Mouse (Mus musculus): Measurements from ENCODE around the gene Ccdc148. TPM values are rescaled to one million over a fixed set of nuclear protein-coding genes. Genes with fewer than 3 reads are reported as not detected.

Ccdc148 gene
- total RNA-seq, 2 experiments from 2014 or later, result 0.15 TPM; not detected in 1

DNA sequence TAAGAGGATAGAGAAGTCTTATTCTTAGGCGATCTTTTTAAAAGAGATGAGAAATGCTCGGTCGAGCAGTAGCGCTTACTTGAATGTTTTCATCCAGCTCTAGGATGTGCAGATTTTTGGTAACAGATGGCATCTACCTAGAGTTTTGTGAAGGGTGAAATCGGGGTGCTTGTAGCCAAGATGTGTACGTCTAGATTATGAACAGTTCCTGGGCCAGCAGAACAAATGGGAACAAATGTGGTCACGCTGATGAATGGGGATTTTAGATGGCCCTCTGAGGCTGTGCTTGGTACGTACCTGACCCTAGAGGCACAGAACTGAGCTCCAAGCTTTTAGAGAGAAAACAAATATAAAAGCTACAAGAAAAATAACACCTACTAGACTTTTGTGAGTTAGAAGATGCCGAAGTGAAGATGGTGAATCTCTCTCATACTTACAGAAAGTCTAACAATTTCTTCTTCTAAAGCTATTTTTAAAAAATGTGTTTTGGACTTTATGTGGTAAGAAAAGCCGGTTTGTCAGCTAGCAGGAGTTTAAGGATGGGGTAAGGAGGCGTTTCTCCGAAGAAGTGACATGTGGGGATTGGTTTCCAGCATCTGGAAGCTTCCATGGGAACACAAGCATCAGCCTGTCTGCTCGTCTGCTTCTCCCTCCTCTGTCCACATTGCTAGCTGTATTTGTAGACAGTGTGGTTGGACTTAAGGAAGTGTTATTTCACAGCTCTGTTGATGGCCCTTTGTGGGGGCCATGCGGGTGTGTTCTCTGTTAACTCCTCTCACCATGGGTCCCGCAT lies 21.0 kb upstream of the Ccdc148 start:
- ATAC-seq (replicated peaks; ENCODE audit: low FRiP score, poor library complexity, severe bottlenecking), result no peak

DNA sequence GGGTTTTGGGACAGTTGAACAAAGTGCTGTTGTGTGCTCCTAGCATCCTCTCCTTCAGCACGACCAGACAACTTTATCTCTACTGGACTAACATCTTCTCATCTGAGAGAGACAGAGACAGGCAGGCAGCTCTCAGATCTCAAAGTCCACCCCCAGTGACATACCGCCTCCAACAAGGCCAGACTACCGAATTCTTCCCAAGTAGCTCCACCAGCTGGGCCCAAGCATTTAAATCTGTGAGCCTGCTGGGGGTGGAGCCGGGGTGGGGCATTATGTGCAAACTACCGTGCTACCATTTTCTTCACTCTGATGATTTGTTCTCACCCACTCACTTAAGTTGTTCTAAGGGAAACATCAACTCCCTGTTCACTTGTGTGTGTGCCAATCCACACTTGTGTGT lies 19.0 kb upstream of the Ccdc148 start:
- no peak for ATAC-seq (replicated peaks; ENCODE audit: low FRiP score, poor library complexity, severe bottlenecking)

DNA sequence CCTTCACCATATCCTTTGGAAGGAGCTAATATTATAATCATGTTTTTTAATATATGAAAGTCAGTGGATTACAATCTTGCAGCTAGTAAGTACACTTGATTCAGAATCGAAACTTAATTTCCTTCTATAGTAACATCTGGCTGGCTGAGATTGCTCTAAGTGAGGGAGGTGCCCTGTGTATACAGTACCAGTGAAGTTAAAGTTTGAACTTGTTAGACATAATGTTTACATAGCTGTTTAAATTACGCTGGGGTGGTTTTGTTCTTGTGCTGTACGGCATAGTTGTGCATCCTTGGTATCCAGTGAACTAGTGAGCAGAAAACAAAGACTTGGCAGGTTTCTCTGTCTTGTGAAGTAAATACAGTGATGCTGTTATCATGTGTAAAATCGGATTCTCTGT lies 18.5 kb upstream of the Ccdc148 start:
- no peak for ATAC-seq (replicated peaks; ENCODE audit: low FRiP score, poor library complexity, severe bottlenecking)

DNA sequence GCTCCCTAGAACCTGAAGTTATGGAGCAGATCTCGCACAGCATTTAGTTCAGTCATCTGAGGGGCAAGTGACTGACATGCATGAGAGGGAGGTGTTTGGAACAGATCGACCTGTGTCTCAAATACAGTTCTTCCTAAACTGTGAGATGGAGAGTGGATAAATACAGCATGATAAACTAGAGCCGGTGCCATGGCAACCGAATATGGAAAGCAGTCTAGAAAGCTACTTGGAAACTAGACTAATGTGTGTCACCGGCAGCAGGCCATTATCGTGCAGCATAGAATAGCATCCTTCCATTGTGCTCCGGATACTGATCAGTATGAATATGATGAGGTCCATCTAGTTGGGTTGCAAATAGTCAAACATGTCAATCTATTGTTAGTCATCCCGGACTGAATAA lies 17.7 kb upstream of the Ccdc148 start:
- no peak for ATAC-seq (replicated peaks; ENCODE audit: low FRiP score, poor library complexity, severe bottlenecking)

DNA sequence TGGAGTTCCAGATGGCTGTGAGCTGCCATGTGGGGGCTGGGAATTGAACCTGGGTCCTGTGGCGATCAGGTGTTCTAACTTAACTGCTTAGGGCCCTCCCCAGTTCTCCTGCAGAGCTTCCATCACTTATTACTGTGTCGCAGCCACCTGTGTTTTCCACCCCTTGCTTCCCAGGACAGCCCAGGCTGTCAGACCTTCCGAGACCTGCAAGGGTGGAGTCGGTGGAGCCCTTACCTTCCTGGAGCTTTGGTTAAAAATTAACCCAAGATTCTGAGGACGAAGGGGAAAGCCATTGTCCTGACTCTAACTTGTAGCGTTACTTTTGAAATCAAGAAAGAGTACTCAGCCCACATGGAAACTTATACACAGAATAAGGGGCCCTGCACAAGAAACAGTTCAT lies 15.4 kb upstream of the Ccdc148 start:
- no peak for ATAC-seq (replicated peaks; ENCODE audit: low FRiP score, poor library complexity, severe bottlenecking)

DNA sequence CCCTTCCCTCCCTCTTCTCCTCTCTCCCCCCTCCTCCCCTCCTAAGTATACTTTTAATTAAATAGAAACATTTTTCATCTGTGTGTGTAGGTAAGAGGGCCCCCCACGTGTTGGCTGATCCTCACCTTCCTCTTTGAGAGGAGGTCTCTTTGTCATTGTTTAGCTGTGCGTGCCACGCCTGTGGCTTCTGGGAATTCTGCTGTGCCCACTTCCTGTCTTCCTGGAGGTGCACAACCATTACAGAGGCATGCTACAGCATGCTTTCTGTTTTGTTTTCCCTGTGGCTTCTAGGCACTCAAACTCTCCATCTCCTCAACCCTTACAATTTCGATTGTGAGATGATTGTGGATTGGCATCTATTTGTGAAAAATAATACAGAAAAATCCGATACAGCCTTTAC lies 11.1 kb upstream of the Ccdc148 start:
- no peak for ATAC-seq (replicated peaks; ENCODE audit: low FRiP score, poor library complexity, severe bottlenecking)

DNA sequence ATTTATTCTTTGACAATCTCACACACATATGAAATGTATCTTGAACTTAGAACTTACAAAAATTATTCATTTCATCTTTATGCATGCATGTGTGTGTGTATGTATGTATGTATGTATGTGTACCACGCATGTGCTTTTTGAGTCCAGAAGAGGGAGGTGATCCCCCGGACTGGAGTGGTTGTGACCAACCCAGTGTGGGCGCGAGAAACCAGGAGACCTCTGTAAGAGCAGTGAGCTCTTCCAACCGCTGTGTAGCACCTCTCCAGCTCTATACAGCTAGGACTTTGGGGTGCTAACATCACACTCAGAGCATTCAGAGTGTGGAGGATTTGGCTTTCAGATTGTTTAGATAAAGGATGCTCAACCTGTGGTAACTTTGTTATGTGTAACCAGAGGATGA lies 10.1 kb upstream of the Ccdc148 start:
- ATAC-seq (replicated peaks; ENCODE audit: low FRiP score, poor library complexity, severe bottlenecking), result no peak

DNA sequence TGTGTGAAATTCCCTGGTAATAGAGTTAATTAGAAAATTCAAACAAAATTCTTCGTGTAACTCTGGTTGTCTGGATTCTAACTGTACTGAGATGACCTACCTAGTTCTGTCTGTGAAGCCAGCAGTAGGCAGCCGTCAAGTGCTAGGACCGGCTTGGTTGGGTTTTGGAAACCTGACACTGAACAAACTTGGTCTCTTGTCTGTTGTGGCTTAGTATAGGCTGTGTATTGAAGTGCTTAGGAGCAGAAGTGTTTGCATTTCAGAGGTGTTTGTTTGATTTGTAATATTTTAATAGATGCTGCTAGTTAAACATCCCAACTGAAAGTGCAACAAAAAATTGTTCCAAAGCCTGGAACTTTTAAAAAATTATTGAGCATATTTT lies 9.7 kb upstream of the Ccdc148 start:
- ATAC-seq (replicated peaks; ENCODE audit: low FRiP score, poor library complexity, severe bottlenecking), result no peak

DNA sequence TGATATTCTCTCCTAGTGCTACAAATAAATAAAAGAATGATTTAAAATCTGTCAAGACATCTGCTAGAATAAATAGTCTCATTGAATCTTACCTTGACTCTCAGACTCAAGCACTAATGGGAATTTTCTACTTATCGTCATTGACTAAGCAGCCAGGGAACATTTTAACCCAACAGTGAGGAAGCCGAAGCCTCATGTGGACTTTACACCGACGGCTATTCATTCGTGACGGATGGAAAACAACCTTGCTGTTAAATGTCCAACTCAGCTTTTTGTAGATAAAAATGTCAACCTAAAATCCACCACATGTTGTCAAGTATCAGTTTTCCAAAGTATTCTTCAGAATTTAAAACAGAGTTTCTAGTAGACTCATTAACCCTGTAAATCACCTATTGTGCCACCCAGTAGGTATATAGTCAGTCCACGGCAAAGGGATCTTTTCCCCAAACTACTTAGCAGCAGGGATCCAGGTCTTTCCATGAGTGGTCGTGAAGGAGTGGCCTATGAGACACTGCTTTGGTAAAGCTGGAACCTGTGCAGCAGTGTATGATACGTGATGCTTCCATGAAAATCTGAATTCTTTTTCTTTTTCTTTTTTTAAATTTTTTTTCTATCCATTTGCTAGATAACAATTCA lies 9.2 kb upstream of the Ccdc148 start:
- no peak for ATAC-seq (replicated peaks; ENCODE audit: low FRiP score, poor library complexity, severe bottlenecking)

DNA sequence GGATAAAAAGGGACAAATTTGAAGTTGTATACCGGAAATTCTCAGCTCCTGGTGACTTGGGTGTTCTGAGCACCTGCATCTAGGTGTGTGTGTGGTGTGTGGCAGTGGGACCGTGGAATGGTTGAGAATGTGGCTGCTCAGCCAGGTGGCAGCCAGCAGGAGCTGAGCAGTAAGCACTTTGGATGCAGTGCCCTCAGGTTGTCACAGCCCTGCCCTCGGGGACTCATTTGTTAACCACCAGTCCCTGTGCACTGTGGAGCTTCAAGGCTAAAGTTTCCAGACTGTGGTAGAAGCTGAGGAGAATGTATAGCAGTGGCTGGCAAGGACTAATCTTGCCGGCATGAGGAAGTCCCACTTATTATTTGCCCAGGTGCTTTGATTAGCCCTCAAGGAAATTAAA lies 7.3 kb upstream of the Ccdc148 start:
- no peak for ATAC-seq (replicated peaks; ENCODE audit: low FRiP score, poor library complexity, severe bottlenecking)

DNA sequence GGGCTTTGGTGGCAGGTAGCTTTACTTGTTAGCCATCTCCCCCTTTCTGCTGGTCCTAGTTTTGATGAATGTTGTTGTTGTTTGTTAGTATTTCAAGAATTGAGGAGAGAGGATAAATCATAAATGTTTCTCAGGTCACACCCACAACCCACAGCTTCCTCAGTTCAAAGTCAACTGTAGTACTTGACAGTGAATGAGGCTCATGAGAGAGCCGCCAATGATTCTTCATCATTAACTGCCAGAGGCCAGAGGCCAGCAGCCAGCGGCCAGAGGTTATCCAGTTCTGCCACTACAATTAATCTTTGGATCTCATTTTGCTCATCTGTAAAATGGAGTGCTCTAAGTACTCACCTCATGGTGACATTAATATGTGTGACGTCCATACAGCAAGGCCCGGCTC lies 6.5 kb upstream of the Ccdc148 start:
- ATAC-seq (replicated peaks; ENCODE audit: low FRiP score, poor library complexity, severe bottlenecking), result no peak

DNA sequence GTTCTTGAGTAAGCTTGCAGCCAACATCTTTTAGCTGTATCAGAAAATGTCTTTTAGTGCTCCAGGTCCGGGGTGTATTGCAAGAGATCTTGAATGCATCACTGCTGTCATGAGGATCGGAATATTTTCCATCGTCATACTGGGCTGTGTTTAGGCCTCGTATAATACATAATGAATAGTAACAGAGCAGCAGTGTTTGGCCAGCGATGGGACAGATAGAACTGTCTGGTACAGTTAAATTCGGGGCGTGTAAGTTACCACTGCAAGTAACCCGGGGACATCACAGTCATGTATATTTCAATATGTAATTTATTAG lies 1.8 kb upstream of the Ccdc148 start:
- no peak for ATAC-seq (replicated peaks; ENCODE audit: low FRiP score, poor library complexity, severe bottlenecking)

DNA sequence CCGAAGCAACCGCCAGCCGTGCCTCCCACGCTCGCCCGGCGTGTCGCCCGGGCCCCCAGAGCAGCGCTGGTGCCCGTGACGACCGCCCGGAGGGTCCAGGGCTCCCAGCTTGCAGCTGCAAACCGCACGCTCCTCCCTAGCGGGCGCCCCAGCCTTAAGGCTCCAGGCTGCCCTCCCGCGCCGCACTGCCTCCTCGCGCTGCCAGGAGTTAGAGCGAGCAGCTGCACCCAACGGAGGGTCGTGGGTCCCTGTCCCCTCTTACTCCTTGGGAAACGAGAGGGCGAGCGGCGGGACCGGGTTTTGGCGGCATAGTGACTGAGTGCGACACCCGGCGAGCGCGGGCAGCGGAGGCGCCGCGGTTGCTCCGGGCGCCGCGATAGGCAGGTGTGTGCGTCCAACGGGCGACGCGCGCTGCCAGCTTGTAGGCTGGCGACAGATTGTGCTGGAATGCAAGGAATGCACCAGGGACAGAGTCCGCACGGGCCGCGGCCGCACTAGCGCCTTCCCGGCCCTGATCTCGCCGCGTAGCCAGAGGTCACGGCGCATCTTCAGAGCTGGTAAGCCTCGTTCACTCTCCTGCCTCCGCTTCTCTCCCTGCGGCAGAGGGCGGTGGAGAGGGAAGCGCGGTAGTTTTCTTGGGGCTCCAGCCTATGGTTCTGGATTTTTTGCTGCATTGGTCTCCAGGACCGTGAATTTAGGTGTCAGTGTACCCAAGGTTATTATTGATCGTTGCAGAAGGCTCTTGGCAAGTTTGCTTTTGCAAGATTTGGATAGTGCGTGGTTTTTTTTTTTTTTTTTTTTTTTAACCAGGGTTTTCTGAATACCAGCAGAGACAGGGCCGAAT lies 1.2 kb upstream of the Ccdc148 start:
- no peak for ATAC-seq (replicated peaks; ENCODE audit: low FRiP score, poor library complexity, severe bottlenecking)

DNA sequence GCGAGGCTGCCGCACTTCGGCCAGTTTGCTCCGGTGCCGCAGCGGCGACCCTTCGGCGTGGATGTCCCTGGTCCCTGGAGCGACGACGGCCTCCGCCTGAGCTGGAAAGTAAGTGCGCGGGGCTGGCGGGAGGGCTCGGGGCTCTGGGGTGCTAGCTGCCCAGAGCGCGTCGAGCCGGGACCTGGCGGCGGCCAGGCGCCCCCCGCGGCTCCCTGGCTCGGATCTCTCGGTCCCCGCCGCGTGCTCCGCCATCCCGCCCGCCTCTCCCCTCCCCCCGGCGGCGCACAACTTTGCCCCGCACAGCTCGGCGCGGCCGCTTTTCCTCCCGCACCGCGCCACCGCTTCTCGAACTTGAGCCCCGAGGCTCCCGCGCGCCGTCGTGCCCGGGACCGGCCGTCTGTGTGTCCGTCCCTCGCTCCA lies 548 bp upstream of the Ccdc148 start:
- no peak for ATAC-seq (replicated peaks; ENCODE audit: low FRiP score, poor library complexity, severe bottlenecking)

DNA sequence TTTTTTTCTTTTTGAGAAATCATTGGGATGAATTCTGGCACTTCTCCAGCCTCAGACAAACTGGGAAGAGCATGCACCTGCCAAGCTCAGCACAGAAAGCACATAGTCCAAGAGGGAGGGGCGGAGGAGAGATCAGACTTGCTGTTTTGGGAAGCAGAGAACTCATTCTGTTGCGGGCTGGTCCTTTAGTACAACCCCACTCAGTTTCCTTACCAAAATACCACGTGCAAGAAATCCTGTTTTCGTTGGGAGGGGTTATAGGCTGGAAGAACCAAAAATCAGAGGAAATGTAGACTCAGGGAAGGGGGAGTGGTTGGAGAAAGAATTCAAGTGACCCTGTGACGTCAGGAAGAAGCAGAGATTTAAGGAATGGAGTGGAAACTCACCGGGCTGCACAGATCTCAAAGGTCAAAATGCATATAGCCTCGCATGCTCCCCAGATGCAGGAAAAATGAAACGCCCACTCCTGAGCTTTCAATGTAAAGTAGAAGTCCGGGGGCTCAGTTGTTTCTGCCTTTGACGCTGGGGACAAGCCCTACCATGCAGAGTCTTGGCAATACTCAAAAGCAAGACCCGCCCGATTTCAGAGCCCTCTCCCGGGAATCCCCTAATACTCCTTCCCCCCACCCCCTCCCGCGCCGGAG lies 400 bp downstream of the Ccdc148 start:
- ATAC-seq (replicated peaks; ENCODE audit: low FRiP score, poor library complexity, severe bottlenecking), result no peak

DNA sequence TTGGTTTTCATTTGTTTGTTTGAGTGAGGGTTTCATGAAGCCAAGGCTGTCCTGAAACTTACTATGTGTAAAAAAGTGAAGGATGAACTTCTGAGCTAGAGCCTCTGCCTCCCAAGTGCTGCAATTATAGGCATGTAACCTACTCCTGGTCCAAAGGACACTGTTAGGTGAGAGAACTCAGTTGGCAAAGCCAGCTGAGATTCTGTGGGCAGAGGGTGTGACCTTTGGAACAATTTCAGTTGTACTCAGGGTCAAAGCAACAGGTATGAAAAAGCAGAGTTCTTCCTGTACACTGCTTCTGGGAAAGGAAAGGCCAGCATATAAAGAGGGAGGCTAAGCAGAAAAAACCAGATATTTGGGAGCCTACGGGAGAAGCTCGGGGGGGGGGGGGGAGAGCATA lies 2.4 kb downstream of the Ccdc148 start:
- no peak for ATAC-seq (replicated peaks; ENCODE audit: low FRiP score, poor library complexity, severe bottlenecking)

DNA sequence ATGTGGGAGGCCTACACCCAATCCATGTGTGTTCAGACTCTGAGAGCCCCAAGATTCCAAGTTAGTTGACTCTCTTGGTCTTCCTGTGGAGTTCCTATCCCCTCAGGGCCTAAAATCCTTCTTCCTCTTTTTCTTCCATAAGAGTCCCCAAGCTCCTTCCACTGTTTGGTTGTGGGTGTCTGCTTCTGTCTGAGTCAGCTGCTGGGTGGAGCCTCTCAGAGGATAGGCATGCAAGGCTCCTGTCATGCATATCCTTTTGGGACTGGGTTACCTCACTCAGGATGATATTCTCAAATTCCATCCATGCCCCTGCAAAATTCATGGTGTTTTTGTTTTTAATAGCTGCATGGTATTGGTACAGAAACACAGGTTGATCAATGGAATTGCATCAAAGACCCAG lies 5.1 kb downstream of the Ccdc148 start:
- no peak for ATAC-seq (replicated peaks; ENCODE audit: low FRiP score, poor library complexity, severe bottlenecking)

DNA sequence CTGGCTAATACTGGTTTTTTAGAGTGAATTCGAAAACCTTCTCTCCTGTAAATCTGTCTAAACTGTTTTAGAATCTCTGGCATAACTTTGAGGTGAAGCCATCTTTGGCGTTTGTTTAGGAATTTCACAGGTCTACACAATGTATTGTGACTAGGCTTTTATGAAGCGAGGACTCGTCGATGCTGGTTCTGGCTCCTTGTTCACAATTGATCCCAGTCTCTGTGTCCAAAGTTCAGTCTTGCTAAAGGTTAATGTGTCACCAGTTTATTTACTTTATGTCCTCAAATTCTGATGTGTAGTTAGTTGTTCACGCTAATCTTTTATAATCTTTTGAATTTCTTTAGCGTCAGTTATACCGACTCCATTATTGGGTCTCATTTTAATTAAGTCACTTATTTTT lies 29.4 kb downstream of the Ccdc148 start:
- ATAC-seq (replicated peaks; ENCODE audit: low FRiP score, poor library complexity, severe bottlenecking), result no peak

DNA sequence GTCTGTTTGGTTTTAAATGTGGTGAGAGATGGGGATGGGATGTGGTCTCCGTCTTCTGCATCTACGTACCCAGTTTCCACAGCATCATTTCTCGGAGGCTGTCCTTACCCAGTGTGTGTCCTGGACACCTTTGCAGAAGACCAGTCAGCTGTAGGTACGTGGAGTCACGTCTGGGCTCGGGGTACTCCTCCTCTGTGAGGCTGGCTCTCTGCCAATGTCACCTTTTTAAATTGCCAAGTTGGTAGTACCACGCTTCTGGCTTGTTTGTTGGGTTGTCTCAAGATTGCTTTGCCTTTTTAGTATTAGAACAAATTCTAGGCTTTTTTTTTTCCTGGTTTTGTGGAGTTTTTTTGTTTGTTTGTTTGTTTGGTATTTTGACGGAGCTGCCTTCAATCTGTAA lies 30.7 kb downstream of the Ccdc148 start:
- no peak for ATAC-seq (replicated peaks; ENCODE audit: low FRiP score, poor library complexity, severe bottlenecking)

DNA sequence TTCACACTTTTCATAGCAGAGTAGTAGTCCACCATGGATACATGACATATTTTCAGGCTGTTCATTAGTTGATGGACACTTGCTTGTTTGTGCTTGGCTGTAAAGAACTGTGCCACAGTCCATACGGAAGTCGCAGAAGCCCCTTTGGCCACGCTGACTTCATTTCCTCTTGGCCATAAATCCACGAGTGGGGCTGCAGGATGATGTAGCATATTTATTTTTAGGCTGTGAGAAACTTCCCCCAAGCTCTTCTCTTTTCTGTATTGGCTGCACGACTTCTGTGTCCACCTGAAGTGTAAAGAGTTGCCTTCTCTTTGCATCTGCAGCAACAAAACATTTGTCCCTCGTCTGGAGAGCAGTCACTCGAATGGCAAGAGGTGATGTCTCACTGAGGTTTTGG lies 31.5 kb downstream of the Ccdc148 start:
- ATAC-seq (replicated peaks; ENCODE audit: low FRiP score, poor library complexity, severe bottlenecking), result no peak

All from erythroid progenitor cell, adult 5-6 weeks (primary cell).